Mouse (Mus musculus): ENCODE results near the gene Mbtps1.

Gene Mbtps1

GRCm38 (mm10) chr8:119496848-119497247 lies 61.7 kb downstream of the Mbtps1 start:
- TF ChIP-seq GATA4 (IDR thresholded peaks at IDR 0.05; ENCODE audit: insufficient replicate concordance, low read length): no peak

GRCm38 (mm10) chr8:119487093-119487492 lies 71.4 kb downstream of the Mbtps1 start:
- TF ChIP-seq GATA4 (IDR thresholded peaks at IDR 0.05; ENCODE audit: insufficient replicate concordance, low read length): no peak

- TF ChIP-seq GATA4 (IDR thresholded peaks at IDR 0.05; ENCODE audit: insufficient replicate concordance, low read length): no peak
Measured at GRCm38 (mm10) chr8:119484145-119484896, 74.2 kb downstream of the Mbtps1 start.

GRCm38 (mm10) chr8:119478684-119479083 lies 79.9 kb downstream of the Mbtps1 start:
- TF ChIP-seq GATA4 (IDR thresholded peaks at IDR 0.05; ENCODE audit: insufficient replicate concordance, low read length): no peak

- TF ChIP-seq GATA4 (IDR thresholded peaks at IDR 0.05; ENCODE audit: insufficient replicate concordance, low read length): no peak
Measured at GRCm38 (mm10) chr8:119468091-119468490, 90.4 kb downstream of the Mbtps1 start.

GRCm38 (mm10) chr8:119466794-119467193 lies 91.7 kb downstream of the Mbtps1 start:
- TF ChIP-seq GATA4 (IDR thresholded peaks at IDR 0.05; ENCODE audit: insufficient replicate concordance, low read length): no peak

GRCm38 (mm10) chr8:119466105-119466504 lies 92.4 kb downstream of the Mbtps1 start:
- no peak for TF ChIP-seq GATA4 (IDR thresholded peaks at IDR 0.05; ENCODE audit: insufficient replicate concordance, low read length)

GRCm38 (mm10) chr8:119463709-119464108 lies 94.8 kb downstream of the Mbtps1 start:
- no peak for TF ChIP-seq GATA4 (IDR thresholded peaks at IDR 0.05; ENCODE audit: insufficient replicate concordance, low read length)

- no peak for TF ChIP-seq GATA4 (IDR thresholded peaks at IDR 0.05; ENCODE audit: insufficient replicate concordance, low read length)
Measured at GRCm38 (mm10) chr8:119461356-119461755, 97.2 kb downstream of the Mbtps1 start.

GRCm38 (mm10) chr8:119459724-119460123 lies 98.8 kb downstream of the Mbtps1 start:
- TF ChIP-seq GATA4 (IDR thresholded peaks at IDR 0.05; ENCODE audit: insufficient replicate concordance, low read length): no peak

All from liver, adult (tissue).